Mouse (Mus musculus): ENCODE measurements at regions not wholly inside any gene's neighbourhood (a gene's known extent, or its start where the extent isn't known, plus 50 kb on each side); places are given as distances from the start of the nearest gene placed in this dataset.

GRCm38 (mm10) chr15:31729133-31729532, 127.5 kb downstream of the Fam173b start:
- DNase-seq (ENCODE audit: low spot score, missing footprints) = peak; percentile 53
- Histone ChIP-seq H3K4me1 (ENCODE audit: control insufficient read depth, insufficient read depth, low read length) (no peaks in the 10 kb centered on the region), H3K9ac (ENCODE audit: low read length) (no peak overlapping the region), H3K9me3 (ENCODE audit: control insufficient read depth, low read length) (no peaks in the 10 kb centered on the region), H3K27ac (ENCODE audit: low read depth, low read length) (no peak overlapping the region), H3K4me3 (ENCODE audit: low read depth, low read length) (no peak overlapping the region), H3K4me2 (no peak overlapping the region), H3K27me3 (ENCODE audit: control insufficient read depth, insufficient read depth, low read length) (no peaks in the 10 kb centered on the region), H3K36me3 (ENCODE audit: control insufficient read depth, insufficient read depth, low read length) (no peaks in the 10 kb centered on the region)
- WGBS = 85% methylated on average over 9 of the region's 9 CpGs
- no peak for ATAC-seq (ENCODE audit: low FRiP score)

GRCm38 (mm10) chr15:31741686-31742085, 140.0 kb downstream of the Fam173b start:
- ATAC-seq (ENCODE audit: low FRiP score) = no peak
- Histone ChIP-seq H3K9ac (ENCODE audit: low read length) (no peak overlapping the region), H3K4me3 (ENCODE audit: low read depth, low read length) (no peak overlapping the region), H3K4me2 (no peak overlapping the region), H3K27ac (ENCODE audit: low read depth, low read length) (no peak overlapping the region), H3K27me3 (ENCODE audit: control insufficient read depth, insufficient read depth, low read length) (no peaks in the 10 kb centered on the region), H3K36me3 (ENCODE audit: control insufficient read depth, insufficient read depth, low read length) (no peaks in the 10 kb centered on the region), H3K9me3 (ENCODE audit: control insufficient read depth, low read length) (no peaks in the 10 kb centered on the region), H3K4me1 (ENCODE audit: control insufficient read depth, insufficient read depth, low read length) (no peaks in the 10 kb centered on the region)
- DNase-seq (ENCODE audit: low spot score, missing footprints) = peak; percentile 67
- 83% methylated on average over 4 of the region's 4 CpGs for WGBS

GRCm38 (mm10) chr15:31744570-31744969, 142.9 kb downstream of the Fam173b start:
- Histone ChIP-seq H3K9ac (ENCODE audit: low read length) (no peak overlapping the region), H3K27me3 (ENCODE audit: control insufficient read depth, insufficient read depth, low read length) (no peaks in the 10 kb centered on the region), H3K9me3 (ENCODE audit: control insufficient read depth, low read length) (no peaks in the 10 kb centered on the region), H3K4me3 (ENCODE audit: low read depth, low read length) (no peak overlapping the region), H3K4me2 (no peak overlapping the region), H3K36me3 (ENCODE audit: control insufficient read depth, insufficient read depth, low read length) (no peaks in the 10 kb centered on the region), H3K27ac (ENCODE audit: low read depth, low read length) (no peak overlapping the region), H3K4me1 (ENCODE audit: control insufficient read depth, insufficient read depth, low read length) (no peaks in the 10 kb centered on the region)
- WGBS = 86% methylated on average over 2 of the region's 2 CpGs
- no peak for DNase-seq (ENCODE audit: low spot score, missing footprints)
- ATAC-seq (ENCODE audit: low FRiP score) = no peak

GRCm38 (mm10) chr15:31752632-31753031, 151.0 kb downstream of the Fam173b start:
- DNase-seq (ENCODE audit: low spot score, missing footprints) (no peak), ATAC-seq (ENCODE audit: low FRiP score) (peak; percentile 57)
- no peaks in the 10 kb centered on the region for H3K9me3 ChIP-seq (ENCODE audit: control insufficient read depth, low read length)
- H3K4me3 ChIP-seq (ENCODE audit: low read depth, low read length) = no peak overlapping the region
- H3K4me1 ChIP-seq (ENCODE audit: control insufficient read depth, insufficient read depth, low read length) = peaks cover 6% of the 10 kb centered on the region
- H3K36me3 ChIP-seq (ENCODE audit: control insufficient read depth, insufficient read depth, low read length) = no peaks in the 10 kb centered on the region
- no peak overlapping the region for H3K9ac ChIP-seq (ENCODE audit: low read length)
- WGBS = 23% methylated on average over 2 of the region's 2 CpGs
- no peak overlapping the region for H3K4me2 ChIP-seq
- no peak overlapping the region for H3K27ac ChIP-seq (ENCODE audit: low read depth, low read length)
- no peaks in the 10 kb centered on the region for H3K27me3 ChIP-seq (ENCODE audit: control insufficient read depth, insufficient read depth, low read length)

GRCm38 (mm10) chr15:31753578-31754281, 152.1 kb downstream of the Fam173b start:
- ATAC-seq (ENCODE audit: low FRiP score) (peak; percentile 79), DNase-seq (ENCODE audit: low spot score, missing footprints) (peak; percentile 87)
- no peak overlapping the region; the same call in 1 of the 2 replicates for H3K27ac ChIP-seq (ENCODE audit: low read depth, low read length)

GRCm38 (mm10) chr15:31768959-31769844, 167.6 kb downstream of the Fam173b start:
- H3K9me3 ChIP-seq (ENCODE audit: control insufficient read depth, low read length) = no peaks in the 10 kb centered on the region
- ATAC-seq (ENCODE audit: low FRiP score) = no peak
- no peak overlapping the region for H3K4me2 ChIP-seq
- H3K9ac ChIP-seq (ENCODE audit: low read length) = no peak overlapping the region
- no peaks in the 10 kb centered on the region for H3K4me1 ChIP-seq (ENCODE audit: control insufficient read depth, insufficient read depth, low read length)
- no peaks in the 10 kb centered on the region for H3K27me3 ChIP-seq (ENCODE audit: control insufficient read depth, insufficient read depth, low read length)
- no peaks in the 10 kb centered on the region for H3K36me3 ChIP-seq (ENCODE audit: control insufficient read depth, insufficient read depth, low read length)
- no peak overlapping the region for H3K27ac ChIP-seq (ENCODE audit: low read depth, low read length)
- DNase-seq (ENCODE audit: low spot score, missing footprints) = no peak
- WGBS = 86% methylated on average over 12 of the region's 12 CpGs
- no peak overlapping the region for H3K4me3 ChIP-seq (ENCODE audit: low read depth, low read length)

More at GRCm38 (mm10) chr15:31753578-31754281, 152.1 kb downstream of the Fam173b start:
- Histone ChIP-seq H3K9me3 (ENCODE audit: control insufficient read depth, low read length) (no peaks in the 10 kb centered on the region), H3K4me3 (ENCODE audit: low read depth, low read length) (no peak overlapping the region), H3K36me3 (ENCODE audit: control insufficient read depth, insufficient read depth, low read length) (no peaks in the 10 kb centered on the region), H3K27me3 (ENCODE audit: control insufficient read depth, insufficient read depth, low read length) (no peaks in the 10 kb centered on the region), H3K9ac (ENCODE audit: low read length) (no peak overlapping the region), H3K4me1 (ENCODE audit: control insufficient read depth, insufficient read depth, low read length) (peaks cover 6% of the 10 kb centered on the region), H3K4me2 (no peak overlapping the region)
- WGBS = 11% methylated on average over 14 of the region's 14 CpGs

GRCm38 (mm10) chr15:31783081-31783480, 181.4 kb downstream of the Fam173b start:
- no peaks in the 10 kb centered on the region for H3K27me3 ChIP-seq (ENCODE audit: control insufficient read depth, insufficient read depth, low read length)
- no peak for DNase-seq (ENCODE audit: low spot score, missing footprints)
- ATAC-seq (ENCODE audit: low FRiP score) = no peak
- 91% methylated on average over 2 of the region's 2 CpGs for WGBS
- H3K9ac ChIP-seq (ENCODE audit: low read length) = no peak overlapping the region
- H3K9me3 ChIP-seq (ENCODE audit: control insufficient read depth, low read length) = no peaks in the 10 kb centered on the region; the same call in 1 of the 2 replicates
- no peaks in the 10 kb centered on the region for H3K4me1 ChIP-seq (ENCODE audit: control insufficient read depth, insufficient read depth, low read length)
- H3K27ac ChIP-seq (ENCODE audit: low read depth, low read length) = no peak overlapping the region
- H3K36me3 ChIP-seq (ENCODE audit: control insufficient read depth, insufficient read depth, low read length) = no peaks in the 10 kb centered on the region
- H3K4me3 ChIP-seq (ENCODE audit: low read depth, low read length) = no peak overlapping the region
- no peak overlapping the region for H3K4me2 ChIP-seq

- Histone ChIP-seq H3K4me2 (no peak overlapping the region), H3K36me3 (ENCODE audit: control insufficient read depth, insufficient read depth, low read length) (no peaks in the 10 kb centered on the region), H3K27me3 (ENCODE audit: control insufficient read depth, insufficient read depth, low read length) (no peaks in the 10 kb centered on the region), H3K9me3 (ENCODE audit: control insufficient read depth, low read length) (no peaks in the 10 kb centered on the region; the same call in 1 of the 2 replicates), H3K4me1 (ENCODE audit: control insufficient read depth, insufficient read depth, low read length) (no peaks in the 10 kb centered on the region), H3K4me3 (ENCODE audit: low read depth, low read length) (no peak overlapping the region), H3K27ac (ENCODE audit: low read depth, low read length) (no peak overlapping the region), H3K9ac (ENCODE audit: low read length) (no peak overlapping the region)
- 71% methylated on average over 3 of the region's 3 CpGs for WGBS
- ATAC-seq (ENCODE audit: low FRiP score) (no peak), DNase-seq (ENCODE audit: low spot score, missing footprints) (no peak)
These were observed 183.4 kb downstream of the Fam173b start for GRCm38 (mm10) chr15:31785022-31785421.

GRCm38 (mm10) chr15:31798863-31799262, 197.2 kb downstream of the Fam173b start:
- no peaks in the 10 kb centered on the region for H3K36me3 ChIP-seq (ENCODE audit: control insufficient read depth, insufficient read depth, low read length)
- H3K27me3 ChIP-seq (ENCODE audit: control insufficient read depth, insufficient read depth, low read length) = no peaks in the 10 kb centered on the region
- 57% methylated on average over 2 of the region's 2 CpGs for WGBS
- no peak for DNase-seq (ENCODE audit: low spot score, missing footprints)
- H3K4me3 ChIP-seq (ENCODE audit: low read depth, low read length) = no peak overlapping the region
- H3K4me1 ChIP-seq (ENCODE audit: control insufficient read depth, insufficient read depth, low read length) = no peaks in the 10 kb centered on the region
- H3K27ac ChIP-seq (ENCODE audit: low read depth, low read length) = no peak overlapping the region
- H3K4me2 ChIP-seq = no peak overlapping the region
- ATAC-seq (ENCODE audit: low FRiP score) = no peak
- H3K9me3 ChIP-seq (ENCODE audit: control insufficient read depth, low read length) = no peaks in the 10 kb centered on the region
- no peak overlapping the region for H3K9ac ChIP-seq (ENCODE audit: low read length)

Measured in midbrain, embryonic 11.5 days (tissue).